Mouse (Mus musculus) heart, adult 2 months (tissue): ENCODE measurements around the gene Gm14410. TPM values are rescaled to one million over a fixed set of nuclear protein-coding genes. Genes with fewer than 3 reads are reported as not detected.
"Not testable (repeated sequence)": the region's sequence is repeated elsewhere in the genome, so short reads cannot be mapped to it uniquely, and the experiment has no call there.

Experiments used
- DNase-seq, 2 experiments: peaks; one replicate each; pipeline ENCODE4 v3.0.0; 2021
- H3K27ac ChIP-seq: fragments of 200-600 bp; 2 replicates; pipeline ENCODE4 v1.8.1; 2022
- H3K27me3 ChIP-seq: fragments of 200-500 bp; 2 replicates; pipeline ENCODE4 v1.6.1; 2012; ENCODE audit warnings: mild to moderate bottlenecking, low read length, inconsistent platforms, mixed read lengths; ENCODE audit not compliant: control insufficient read depth, insufficient read depth
- H3K36me3 ChIP-seq: fragments of 200-500 bp; 2 replicates; pipeline ENCODE4 v1.6.1; 2012; ENCODE audit warnings: low read length, inconsistent platforms; ENCODE audit not compliant: control insufficient read depth, insufficient read depth
- H3K4me1 ChIP-seq: fragments of 200-500 bp; 2 replicates; pipeline ENCODE4 v1.6.1; 2011; ENCODE audit warnings: low read length; ENCODE audit not compliant: control insufficient read depth, insufficient read depth
- H3K4me3 ChIP-seq: fragments of 200-600 bp; 2 replicates; pipeline ENCODE4 v1.8.1; 2022
- H3K79me2 ChIP-seq: fragments of 200-500 bp; replicated peaks from 2 replicates; pipeline ENCODE4 v1.6.1; 2012; ENCODE audit warnings: mild to moderate bottlenecking, inconsistent platforms, low read length, moderate library complexity, mixed read lengths; ENCODE audit not compliant: control insufficient read depth, insufficient read depth
- H3K9ac ChIP-seq: fragments of 200-500 bp; 2 replicates; pipeline ENCODE4 v1.6.1; 2012; ENCODE audit warnings: low read depth, mild to moderate bottlenecking, control low read depth, inconsistent platforms, low read length, mixed read lengths
- WGBS: fragments of 180-500 bp; shearing (Covaris S2); methylation state at CpG from one replicate; pipeline ENCODE4 v1.1.7; 2018; 5-methylcytosine and 5-hydroxymethylcytosine counted together
- intact Hi-C: fragments of 180-260 bp; cut with DNase I; formaldehyde crosslinking; loops from one replicate; pipeline ENCODE4 v1.15.1; 2025
- long read RNA-seq: library from polyadenylated mRNA; stranded (forward); transcript quantifications from one replicate; pipeline ENCODE4 v2.0.0, GENCODE M21; 2021
- polyA plus RNA-seq: library from polyadenylated mRNA; depleted of rRNA; stranded (reverse); fragments of >200 nt; gene quantifications from 2 replicates; pipeline ENCODE4 v1.2.3, GENCODE M21; 2012; rRNA removed
- total RNA-seq, 2 experiments: library from RNA; stranded (reverse); gene quantifications; 2 replicates each; pipeline ENCODE4 v1.2.3; 2021

Gene Gm14410
- total RNA-seq (10 to 100 TPM; 19.7 to 39.9 TPM), polyA plus RNA-seq (2.6 and 8.2 TPM in 2 replicates)
- long read RNA-seq, transcript Gm14410-201 (4 exons, 912 nt): major isoform, 9 of 20 reads
- long read RNA-seq, partial matches to known transcripts: 6 of 20 reads
- long read RNA-seq, other reads (novel, unspliced or antisense): 5 of 20 reads

- intact Hi-C loops, H3K27me3 ChIP-seq, H3K27ac ChIP-seq, H3K4me1 ChIP-seq, H3K79me2 ChIP-seq, H3K36me3 ChIP-seq: not testable (repeated sequence)
- WGBS: 2% methylated on average over 6 of the region's 6 CpGs
- Histone ChIP-seq H3K9ac (peak within 1 kb of the TSS; percentile 69; the same call in 1 of the 2 replicates), H3K4me3 (peak within 1 kb of the TSS; percentile 44)
- peak; percentile 84 to 89 for DNase-seq
Measured at GRCm38 (mm10) chr2:177206341-177206740, at the start of gene Gm14410. TSS of gene Gm14410 (minus strand) at chr2:177206421.

GRCm38 (mm10) chr2:177247449-177247848 is 41.2 kb upstream of the Gm14410 start:
- H3K27me3 ChIP-seq, H3K27ac ChIP-seq, H3K4me1 ChIP-seq, H3K9ac ChIP-seq, H3K4me3 ChIP-seq, H3K36me3 ChIP-seq, intact Hi-C loops, DNase-seq, H3K79me2 ChIP-seq: not testable (repeated sequence)
- 63% methylated on average over 2 of the region's 2 CpGs for WGBS

- H3K4me1 ChIP-seq, H3K27ac ChIP-seq, DNase-seq, H3K9ac ChIP-seq, H3K36me3 ChIP-seq, H3K4me3 ChIP-seq, H3K79me2 ChIP-seq, intact Hi-C loops, H3K27me3 ChIP-seq: not testable (repeated sequence)
- 43% methylated on average over 2 of the region's 2 CpGs for WGBS
Measured at GRCm38 (mm10) chr2:177230461-177230860, 24.2 kb upstream of the Gm14410 start.

- not testable (repeated sequence) for H3K4me1 ChIP-seq
- WGBS: 76% methylated on average over 5 of the region's 5 CpGs
Measured at GRCm38 (mm10) chr2:177172749-177173148, 33.5 kb downstream of the Gm14410 start.

More at GRCm38 (mm10) chr2:177172749-177173148, 33.5 kb downstream of the Gm14410 start:
- intact Hi-C loops, H3K79me2 ChIP-seq, DNase-seq, H3K4me3 ChIP-seq, H3K36me3 ChIP-seq, H3K27ac ChIP-seq, H3K27me3 ChIP-seq, H3K9ac ChIP-seq: not testable (repeated sequence)

Other genes starting within 250 kb of the Gm14410 start
- 10 to 100 TPM; 51.5 to 54.4 TPM for gene Gm14419, start 205.5 kb downstream of the Gm14410 start, total RNA-seq
- 2.7 and 4.0 TPM in 2 replicates for gene Gm14419, start 205.5 kb downstream of the Gm14410 start, polyA plus RNA-seq
- gene Gm14401, start 132.1 kb downstream of the Gm14410 start, total RNA-seq: under 1 TPM; 0.34 to 0.91 TPM
- gene Gm14401, start 132.1 kb downstream of the Gm14410 start, polyA plus RNA-seq: not detected in 2 replicates
- 1 to 10 TPM; 1.8 to 1.9 TPM for gene Gm14409, start 60.6 kb upstream of the Gm14410 start, total RNA-seq
- gene Gm14409, start 60.6 kb upstream of the Gm14410 start, polyA plus RNA-seq: not detected in 2 replicates
- under 1 TPM; 0.97 to 0.98 TPM for gene Gm14412, start 117.9 kb upstream of the Gm14410 start, total RNA-seq
- gene Gm14412, start 117.9 kb upstream of the Gm14410 start, polyA plus RNA-seq: 0.08 and 0.32 TPM in 2 replicates
- 10 to 100 TPM; 15.6 to 16.9 TPM for gene Gm14418, start 191.9 kb upstream of the Gm14410 start, total RNA-seq
- 1.0 and 1.4 TPM in 2 replicates for gene Gm14418, start 191.9 kb upstream of the Gm14410 start, polyA plus RNA-seq